Mouse (Mus musculus): ENCODE measurements around the gene Heatr3.

DNA sequence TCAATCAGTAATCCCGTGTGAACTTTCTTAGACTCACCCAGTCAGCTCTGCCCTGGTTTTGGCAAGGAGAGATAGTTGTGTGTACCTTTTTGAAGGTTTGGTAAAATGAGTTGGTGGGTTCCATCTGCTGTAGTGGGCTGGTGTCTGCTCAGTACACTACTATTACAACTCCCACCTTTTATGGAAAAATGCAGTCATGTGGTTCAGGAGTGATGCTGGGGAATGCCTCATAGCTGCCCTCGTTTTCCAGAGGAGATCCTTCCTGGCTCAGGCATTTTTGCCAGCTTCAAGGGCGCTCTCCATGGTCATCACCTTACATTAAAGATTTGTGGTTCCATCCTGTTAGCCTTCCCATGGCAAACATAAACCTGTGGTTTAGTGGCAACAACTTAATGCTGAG, 64.0 kb downstream of the Heatr3 start:
- TF ChIP-seq POLR2A (IDR thresholded peaks at IDR 0.05; ENCODE audit: low read depth, low read length): no peak
- no peak for TF ChIP-seq CTCF (IDR thresholded peaks at IDR 0.05; ENCODE audit: extremely low read depth, insufficient read length, insufficient replicate concordance, low read depth, low read length)
